Mouse (Mus musculus) small intestine, adult 2 months (tissue): ENCODE measurements at regions not wholly inside any gene's neighbourhood (a gene's known extent, or its start where the extent isn't known, plus 50 kb on each side); places are given as distances from the start of the nearest gene placed in this dataset.

Source experiments
- CTCF ChIP-seq: fragments of 200-500 bp; IDR thresholded peaks from 2 replicates; pipeline ENCODE4 v1.5.1; 2012; ENCODE audit warnings: low read depth, mild to moderate bottlenecking, control low read depth, inconsistent platforms, low read length, moderate library complexity, mixed read lengths; ENCODE audit not compliant: insufficient replicate concordance, insufficient read length; ENCODE audit errors: extremely low read depth
- POLR2A ChIP-seq: fragments of 200-500 bp; IDR thresholded peaks from 2 replicates; pipeline ENCODE4 v1.6.1; 2012; ENCODE audit warnings: low read depth, mild to moderate bottlenecking, control low read depth, inconsistent platforms, low read length, moderate library complexity

DNA sequence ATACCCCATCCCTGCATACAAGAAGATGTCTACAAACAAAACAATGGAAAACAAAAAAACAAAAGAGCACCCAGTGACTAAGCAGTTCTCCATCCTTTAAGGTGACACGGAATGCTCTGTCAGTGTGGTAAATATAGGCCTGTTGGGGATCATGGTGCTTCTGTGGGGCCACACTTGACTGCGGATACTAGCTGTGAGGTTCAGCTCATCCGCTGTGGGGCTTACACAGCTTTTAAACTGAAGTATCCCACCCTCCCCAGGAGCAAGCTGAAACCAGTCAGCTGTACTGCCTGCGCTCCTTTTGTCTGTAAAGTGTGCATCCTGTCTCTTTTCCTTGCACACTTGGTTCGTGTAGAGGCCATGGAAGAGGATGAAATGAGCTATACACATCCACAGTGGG lies 113.9 kb upstream of the Zfhx3 start:
- no peak for TF ChIP-seq CTCF
- no peak for TF ChIP-seq POLR2A
